Mouse (Mus musculus): ENCODE results near the gene Pou2f2.

DNA sequence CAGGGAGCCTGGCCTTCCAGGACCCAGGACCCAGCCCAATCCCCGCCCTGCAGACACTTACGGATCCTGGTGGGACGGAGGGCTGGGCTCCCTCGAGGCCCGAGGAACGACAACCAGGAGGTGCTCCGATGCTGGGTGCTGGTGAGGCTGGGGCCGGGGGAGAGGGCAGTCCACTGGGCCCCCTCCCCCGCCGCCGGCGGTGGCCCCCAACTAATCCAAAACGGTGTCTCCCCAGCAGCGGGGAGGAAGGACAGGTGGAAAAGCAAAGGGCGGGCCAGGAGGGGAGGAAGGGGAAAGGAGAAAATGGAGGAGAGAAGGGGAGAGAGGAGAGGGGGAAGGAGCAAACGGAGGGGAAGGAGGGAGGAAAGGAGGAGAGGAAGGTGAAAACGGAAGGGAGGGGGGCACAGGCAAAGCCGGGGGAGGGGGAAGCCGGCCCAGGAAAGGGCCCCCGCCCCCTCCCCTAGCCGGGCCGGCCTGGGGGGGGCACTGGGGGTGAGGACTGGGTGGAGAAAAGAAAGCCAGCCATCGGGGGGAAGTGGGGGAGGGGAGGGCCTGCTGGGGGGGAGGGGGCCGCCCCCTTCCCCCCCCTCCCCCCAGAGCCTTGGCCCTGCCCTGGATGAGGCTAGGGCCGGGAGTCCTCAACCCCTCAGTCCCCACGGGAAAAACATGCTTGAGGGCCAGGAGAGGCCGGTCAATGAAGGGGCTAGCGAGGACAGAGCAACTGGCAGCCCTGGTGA lies 107.4 kb downstream of the Pou2f2 start, which contains the start of the genes Grik5 and Zfp574:
- TF ChIP-seq POLR2A (IDR thresholded peaks at IDR 0.05; ENCODE audit: borderline replicate concordance, insufficient read depth, low read length) (no peak), CTCF (IDR thresholded peaks at IDR 0.05; ENCODE audit: borderline replicate concordance, insufficient read depth, low read depth, low read length) (no peak)

Data from cerebellum, adult 2 months (tissue).